Mouse (Mus musculus) gastrocnemius, postnatal 14 days (tissue): ENCODE results near the gene Alox12. TPM values are rescaled to one million over a fixed set of nuclear protein-coding genes. Genes with fewer than 3 reads are reported as not detected.
A peak's percentile ranks its signal among the peaks of the same experiment; 100 is the strongest.

Source experiments
- DNase-seq: peaks from one replicate; pipeline ENCODE4 v3.0.0; 2021; ENCODE audit warnings: mixed read lengths
- intact Hi-C: fragments of 180-260 bp; cut with DNase I; formaldehyde crosslinking; loops from one replicate; pipeline ENCODE4 v1.15.1; 2025; ENCODE audit warnings: low total_unique reads
- total RNA-seq, 2 experiments: library from RNA; stranded (reverse); gene quantifications; 2 replicates each; pipeline ENCODE4 v1.2.3; 2021

The Alox12 gene
- total RNA-seq, 2 experiments from 2014 or later, result 1.00 to 1.2 TPM

- intact Hi-C loops, result no loop called here
- DNase-seq, result no peak
Measured at GRCm38 (mm10) chr11:70247136-70247845, 7.9 kb downstream of the Alox12 start.

- DNase-seq, result no peak
- intact Hi-C loops, result no loop called here
Measured at GRCm38 (mm10) chr11:70242591-70242990, 12.6 kb downstream of the Alox12 start.

GRCm38 (mm10) chr11:70239541-70240279 lies 15.4 kb downstream of the Alox12 start, which contains the start of the genes Gm21988 and Rnasek:
TSS of gene Gm21988 (minus strand) at chr11:70239830.
TSS of gene Rnasek (minus strand) at chr11:70239842.
- intact Hi-C loops, result no loop called here

GRCm38 (mm10) chr11:70238591-70239440 lies 16.3 kb downstream of the Alox12 start:
- DNase-seq, result no peak
- intact Hi-C loops, result no loop called here

More at GRCm38 (mm10) chr11:70239541-70240279, 15.4 kb downstream of the Alox12 start, which contains the start of the genes Gm21988 and Rnasek:
- DNase-seq, result peak; percentile 62

GRCm38 (mm10) chr11:70237457-70238167 lies 17.5 kb downstream of the Alox12 start, which contains the start of gene 0610010K14Rik:
TSS of gene 0610010K14Rik (minus strand) at chr11:70237914.
- intact Hi-C loops, result no loop called here
- peak; percentile 98 for DNase-seq

GRCm38 (mm10) chr11:70236717-70237116 lies 18.4 kb downstream of the Alox12 start:
- DNase-seq, result no peak
- intact Hi-C loops, result no loop called here

GRCm38 (mm10) chr11:70235254-70235900 lies 19.8 kb downstream of the Alox12 start:
- no peak for DNase-seq
- intact Hi-C loops, result no loop called here

GRCm38 (mm10) chr11:70234497-70234896 lies 20.7 kb downstream of the Alox12 start:
- intact Hi-C loops, result no loop called here
- no peak for DNase-seq

GRCm38 (mm10) chr11:70234037-70234436 lies 21.1 kb downstream of the Alox12 start:
- DNase-seq, result no peak
- intact Hi-C loops, result no loop called here

GRCm38 (mm10) chr11:70233016-70233415 lies 22.1 kb downstream of the Alox12 start:
- intact Hi-C loops, result no loop called here
- DNase-seq, result no peak

GRCm38 (mm10) chr11:70232546-70232945 lies 22.6 kb downstream of the Alox12 start:
- no peak for DNase-seq
- intact Hi-C loops, result no loop called here

GRCm38 (mm10) chr11:70230239-70230727 lies 24.9 kb downstream of the Alox12 start:
- DNase-seq, result peak; percentile 90
- intact Hi-C loops, result no loop called here

- DNase-seq, result no peak
- intact Hi-C loops, result no loop called here
Measured at GRCm38 (mm10) chr11:70229260-70230010, 25.7 kb downstream of the Alox12 start, which contains the start of gene Bcl6b. TSS of gene Bcl6b (minus strand) at chr11:70229798.

GRCm38 (mm10) chr11:70228828-70229227 lies 26.3 kb downstream of the Alox12 start:
- intact Hi-C loops, result no loop called here
- peak; percentile 81 for DNase-seq

GRCm38 (mm10) chr11:70227661-70228245 lies 27.4 kb downstream of the Alox12 start:
- DNase-seq, result no peak

GRCm38 (mm10) chr11:70227126-70227525 lies 28.0 kb downstream of the Alox12 start:
- DNase-seq, result no peak
- intact Hi-C loops, result no loop called here

More at GRCm38 (mm10) chr11:70227661-70228245, 27.4 kb downstream of the Alox12 start:
- intact Hi-C loops, result no loop called here

- intact Hi-C loops, result no loop called here
- DNase-seq, result no peak
Measured at GRCm38 (mm10) chr11:70226602-70226890, 28.6 kb downstream of the Alox12 start.
